Mouse (Mus musculus): ENCODE measurements around the gene Snx14. TPM values are rescaled to one million over a fixed set of nuclear protein-coding genes. Genes with fewer than 3 reads are reported as not detected.

Gene Snx14
- polyA plus RNA-seq, 1 experiment from 2014 or later = 32.9 TPM

- H3K9me3 ChIP-seq (ENCODE audit: low read length) = no peaks in the 10 kb centered on the region
- no peak overlapping the region for H3K9ac ChIP-seq (replicated peaks; ENCODE audit: low read length)
- H3K36me3 ChIP-seq (ENCODE audit: insufficient read depth, low read length) = no peaks in the 10 kb centered on the region
- no peak overlapping the region for H3K27ac ChIP-seq (ENCODE audit: low read length)
- no peaks in the 10 kb centered on the region for H3K27me3 ChIP-seq (ENCODE audit: insufficient read depth, low read length)
- no peaks in the 10 kb centered on the region for H3K4me1 ChIP-seq (ENCODE audit: insufficient read depth, low read length)
- WGBS = 88% methylated on average over 1 of the region's 1 CpGs
- H3K4me3 ChIP-seq (ENCODE audit: low read length) = no peak overlapping the region
- H3K4me2 ChIP-seq (replicated peaks; ENCODE audit: low read depth, low read length) = no peak overlapping the region
- ATAC-seq (ENCODE audit: low FRiP score, low TSS enrichment) = no peak
Measured at GRCm38 (mm10) chr9:88367751-88368150, 71.0 kb downstream of the Snx14 start.

- ATAC-seq (ENCODE audit: low FRiP score, low TSS enrichment) = no peak
- Histone ChIP-seq H3K4me1 (ENCODE audit: insufficient read depth, low read length) (no peaks in the 10 kb centered on the region), H3K9ac (replicated peaks; ENCODE audit: low read length) (no peak overlapping the region), H3K27me3 (ENCODE audit: insufficient read depth, low read length) (no peaks in the 10 kb centered on the region), H3K27ac (ENCODE audit: low read length) (no peak overlapping the region), H3K36me3 (ENCODE audit: insufficient read depth, low read length) (no peaks in the 10 kb centered on the region), H3K4me2 (replicated peaks; ENCODE audit: low read depth, low read length) (no peak overlapping the region), H3K9me3 (ENCODE audit: low read length) (no peaks in the 10 kb centered on the region), H3K4me3 (ENCODE audit: low read length) (no peak overlapping the region)
- WGBS = 80% methylated on average over 5 of the region's 5 CpGs
Measured at GRCm38 (mm10) chr9:88367322-88367721, 71.4 kb downstream of the Snx14 start.

GRCm38 (mm10) chr9:88366819-88367218, 71.9 kb downstream of the Snx14 start:
- Histone ChIP-seq H3K9ac (replicated peaks; ENCODE audit: low read length) (no peak overlapping the region), H3K36me3 (ENCODE audit: insufficient read depth, low read length) (no peaks in the 10 kb centered on the region), H3K9me3 (ENCODE audit: low read length) (no peaks in the 10 kb centered on the region), H3K4me1 (ENCODE audit: insufficient read depth, low read length) (no peaks in the 10 kb centered on the region), H3K4me3 (ENCODE audit: low read length) (no peak overlapping the region), H3K27me3 (ENCODE audit: insufficient read depth, low read length) (no peaks in the 10 kb centered on the region), H3K27ac (ENCODE audit: low read length) (no peak overlapping the region), H3K4me2 (replicated peaks; ENCODE audit: low read depth, low read length) (no peak overlapping the region)
- 88% methylated on average over 4 of the region's 4 CpGs for WGBS
- ATAC-seq (ENCODE audit: low FRiP score, low TSS enrichment) = peak; percentile 80

- H3K27ac ChIP-seq (ENCODE audit: low read length) = no peak overlapping the region
- no peaks in the 10 kb centered on the region for H3K4me1 ChIP-seq (ENCODE audit: insufficient read depth, low read length)
- no peaks in the 10 kb centered on the region for H3K9me3 ChIP-seq (ENCODE audit: low read length)
- H3K9ac ChIP-seq (replicated peaks; ENCODE audit: low read length) = no peak overlapping the region
- no peak for ATAC-seq (ENCODE audit: low FRiP score, low TSS enrichment)
- H3K36me3 ChIP-seq (ENCODE audit: insufficient read depth, low read length) = no peaks in the 10 kb centered on the region
- H3K4me3 ChIP-seq (ENCODE audit: low read length) = no peak overlapping the region
- 87% methylated on average over 4 of the region's 4 CpGs for WGBS
- no peaks in the 10 kb centered on the region for H3K27me3 ChIP-seq (ENCODE audit: insufficient read depth, low read length)
- no peak overlapping the region for H3K4me2 ChIP-seq (replicated peaks; ENCODE audit: low read depth, low read length)
Measured at GRCm38 (mm10) chr9:88366308-88366707, 72.5 kb downstream of the Snx14 start.

GRCm38 (mm10) chr9:88363102-88363501, 75.7 kb downstream of the Snx14 start:
- no peaks in the 10 kb centered on the region for H3K4me1 ChIP-seq (ENCODE audit: insufficient read depth, low read length)
- H3K27ac ChIP-seq (ENCODE audit: low read length) = no peak overlapping the region
- no peaks in the 10 kb centered on the region for H3K27me3 ChIP-seq (ENCODE audit: insufficient read depth, low read length)
- no peak overlapping the region for H3K4me2 ChIP-seq (replicated peaks; ENCODE audit: low read depth, low read length)
- no peaks in the 10 kb centered on the region for H3K9me3 ChIP-seq (ENCODE audit: low read length)
- H3K4me3 ChIP-seq (ENCODE audit: low read length) = no peak overlapping the region
- ATAC-seq (ENCODE audit: low FRiP score, low TSS enrichment) = no peak
- WGBS = 97% methylated on average over 3 of the region's 3 CpGs
- no peak overlapping the region for H3K9ac ChIP-seq (replicated peaks; ENCODE audit: low read length)
- no peaks in the 10 kb centered on the region for H3K36me3 ChIP-seq (ENCODE audit: insufficient read depth, low read length)

GRCm38 (mm10) chr9:88362055-88362850, 76.5 kb downstream of the Snx14 start:
- Histone ChIP-seq H3K27me3 (ENCODE audit: insufficient read depth, low read length) (no peaks in the 10 kb centered on the region), H3K9ac (replicated peaks; ENCODE audit: low read length) (no peak overlapping the region), H3K4me1 (ENCODE audit: insufficient read depth, low read length) (no peaks in the 10 kb centered on the region), H3K9me3 (ENCODE audit: low read length) (no peaks in the 10 kb centered on the region), H3K36me3 (ENCODE audit: insufficient read depth, low read length) (no peaks in the 10 kb centered on the region), H3K27ac (ENCODE audit: low read length) (no peak overlapping the region), H3K4me2 (replicated peaks; ENCODE audit: low read depth, low read length) (no peak overlapping the region), H3K4me3 (ENCODE audit: low read length) (no peak overlapping the region)
- WGBS = 50% methylated on average over 4 of the region's 5 CpGs
- no peak for ATAC-seq (ENCODE audit: low FRiP score, low TSS enrichment)

- no peak for ATAC-seq (ENCODE audit: low FRiP score, low TSS enrichment)
- Histone ChIP-seq H3K27me3 (ENCODE audit: insufficient read depth, low read length) (no peaks in the 10 kb centered on the region), H3K27ac (ENCODE audit: low read length) (no peak overlapping the region)
Measured at GRCm38 (mm10) chr9:88361211-88361909, 77.4 kb downstream of the Snx14 start.

GRCm38 (mm10) chr9:88359140-88359539, 79.6 kb downstream of the Snx14 start:
- 76% methylated on average over 2 of the region's 2 CpGs for whole genome bisulfite sequencing
- H3K9ac ChIP-seq (replicated peaks; ENCODE audit: low read length) = no peak overlapping the region
- H3K4me3 ChIP-seq (ENCODE audit: low read length) = no peak overlapping the region
- H3K27ac ChIP-seq (ENCODE audit: low read length) = no peak overlapping the region
- no peaks in the 10 kb centered on the region for H3K27me3 ChIP-seq (ENCODE audit: insufficient read depth, low read length)
- no peaks in the 10 kb centered on the region for H3K36me3 ChIP-seq (ENCODE audit: insufficient read depth, low read length)
- H3K9me3 ChIP-seq (ENCODE audit: low read length) = no peaks in the 10 kb centered on the region
- H3K4me1 ChIP-seq (ENCODE audit: insufficient read depth, low read length) = no peaks in the 10 kb centered on the region
- no peak overlapping the region for H3K4me2 ChIP-seq (replicated peaks; ENCODE audit: low read depth, low read length)
- ATAC-seq (ENCODE audit: low FRiP score, low TSS enrichment) = no peak

More at GRCm38 (mm10) chr9:88361211-88361909, 77.4 kb downstream of the Snx14 start:
- Histone ChIP-seq H3K4me1 (ENCODE audit: insufficient read depth, low read length) (no peaks in the 10 kb centered on the region), H3K9me3 (ENCODE audit: low read length) (no peaks in the 10 kb centered on the region), H3K4me3 (ENCODE audit: low read length) (no peak overlapping the region), H3K4me2 (replicated peaks; ENCODE audit: low read depth, low read length) (no peak overlapping the region), H3K36me3 (ENCODE audit: insufficient read depth, low read length) (no peaks in the 10 kb centered on the region), H3K9ac (replicated peaks; ENCODE audit: low read length) (no peak overlapping the region)
- 75% methylated on average over 14 of the region's 14 CpGs for WGBS

- Histone ChIP-seq H3K4me3 (ENCODE audit: low read length) (no peak overlapping the region), H3K27me3 (ENCODE audit: insufficient read depth, low read length) (no peaks in the 10 kb centered on the region), H3K9ac (replicated peaks; ENCODE audit: low read length) (no peak overlapping the region), H3K4me2 (replicated peaks; ENCODE audit: low read depth, low read length) (no peak overlapping the region), H3K4me1 (ENCODE audit: insufficient read depth, low read length) (no peaks in the 10 kb centered on the region), H3K36me3 (ENCODE audit: insufficient read depth, low read length) (no peaks in the 10 kb centered on the region), H3K27ac (ENCODE audit: low read length) (no peak overlapping the region), H3K9me3 (ENCODE audit: low read length) (no peaks in the 10 kb centered on the region)
- no peak for ATAC-seq (ENCODE audit: low FRiP score, low TSS enrichment)
- WGBS = 29% methylated on average over 3 of the region's 3 CpGs
Measured at GRCm38 (mm10) chr9:88357173-88357572, 81.6 kb downstream of the Snx14 start.

GRCm38 (mm10) chr9:88353459-88353858, 85.3 kb downstream of the Snx14 start:
- 91% methylated on average over 7 of the region's 7 CpGs for WGBS
- H3K9ac ChIP-seq (replicated peaks; ENCODE audit: low read length) = no peak overlapping the region
- H3K4me3 ChIP-seq (ENCODE audit: low read length) = no peak overlapping the region
- H3K4me2 ChIP-seq (replicated peaks; ENCODE audit: low read depth, low read length) = no peak overlapping the region
- no peaks in the 10 kb centered on the region for H3K9me3 ChIP-seq (ENCODE audit: low read length)
- no peaks in the 10 kb centered on the region for H3K27me3 ChIP-seq (ENCODE audit: insufficient read depth, low read length)
- no peaks in the 10 kb centered on the region for H3K4me1 ChIP-seq (ENCODE audit: insufficient read depth, low read length)
- no peak for ATAC-seq (ENCODE audit: low FRiP score, low TSS enrichment)
- H3K36me3 ChIP-seq (ENCODE audit: insufficient read depth, low read length) = no peaks in the 10 kb centered on the region
- no peak overlapping the region for H3K27ac ChIP-seq (ENCODE audit: low read length)

Measured in kidney, embryonic 16.5 days (tissue).